Mouse (Mus musculus): Measurements from ENCODE around the gene Csn3.

The Csn3 gene

GRCm38 (mm10) chr5:87925372-87925771, at the start of gene Csn3:
Csn3 (plus strand) TSS chr5:87925579.
- DNase-seq, result no peak

DNA sequence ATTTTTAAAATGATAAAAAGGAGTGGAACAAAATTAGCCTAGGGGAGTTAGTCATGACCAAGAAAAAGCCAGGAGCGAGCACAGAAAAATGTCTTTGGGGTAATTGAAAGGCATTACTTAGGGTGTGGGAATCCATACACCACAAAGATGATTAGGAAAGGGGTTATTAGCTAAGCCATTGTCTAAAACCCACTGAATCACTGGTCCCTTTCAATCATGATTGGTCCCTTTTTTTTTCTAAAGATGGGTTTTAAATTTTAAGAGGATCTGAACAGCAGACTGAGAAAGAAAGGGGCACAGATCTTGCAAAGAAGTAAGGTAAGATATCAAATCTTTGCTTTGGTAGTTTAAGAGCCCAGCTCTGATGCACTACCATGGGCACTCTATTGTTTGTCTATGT, 40.6 kb upstream of the Csn3 start, which contains the start of gene Odam:
Odam (plus strand) TSS at position 301 of the 400 bp plus-strand sequence.
- DNase-seq, result no peak

DNA sequence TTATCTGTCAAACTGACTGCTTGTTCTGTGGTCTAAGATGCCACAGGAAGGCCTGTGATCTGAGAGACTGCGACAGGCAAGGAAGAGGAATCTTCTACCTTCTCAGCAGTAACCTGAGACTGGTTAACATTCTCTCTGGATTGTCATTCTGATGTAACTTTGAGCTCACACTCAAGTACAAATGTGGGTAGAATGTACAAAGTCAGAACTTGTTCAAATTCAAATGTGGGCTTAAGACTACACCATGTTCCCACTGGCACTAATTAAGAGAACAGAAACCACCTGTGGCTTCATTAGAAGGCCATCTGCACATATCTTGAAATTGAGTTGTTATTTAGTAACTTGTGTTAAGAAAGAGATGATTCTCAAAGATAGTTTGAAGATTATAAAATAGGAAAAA, 6.2 kb downstream of the Csn3 start:
- no peak for DNase-seq

DNA sequence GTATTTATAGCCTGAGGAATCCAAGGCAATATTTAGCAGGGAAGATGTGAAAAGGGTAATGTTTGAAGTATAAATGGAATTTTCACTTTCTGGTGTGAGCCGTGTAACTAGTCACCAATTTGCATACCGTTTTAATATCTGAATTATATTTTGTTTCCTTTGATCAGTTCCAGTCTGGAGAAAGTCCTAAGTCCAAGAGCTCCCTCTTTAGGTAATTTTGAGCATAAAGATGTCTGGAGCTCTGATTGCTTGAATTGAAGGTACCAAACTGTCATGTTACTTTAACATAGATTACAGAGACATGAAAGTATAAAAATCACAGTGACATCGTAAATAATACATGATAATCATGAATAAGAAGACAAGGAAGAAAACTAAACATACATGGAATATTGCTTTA, 15.4 kb downstream of the Csn3 start:
- no peak for DNase-seq

DNA sequence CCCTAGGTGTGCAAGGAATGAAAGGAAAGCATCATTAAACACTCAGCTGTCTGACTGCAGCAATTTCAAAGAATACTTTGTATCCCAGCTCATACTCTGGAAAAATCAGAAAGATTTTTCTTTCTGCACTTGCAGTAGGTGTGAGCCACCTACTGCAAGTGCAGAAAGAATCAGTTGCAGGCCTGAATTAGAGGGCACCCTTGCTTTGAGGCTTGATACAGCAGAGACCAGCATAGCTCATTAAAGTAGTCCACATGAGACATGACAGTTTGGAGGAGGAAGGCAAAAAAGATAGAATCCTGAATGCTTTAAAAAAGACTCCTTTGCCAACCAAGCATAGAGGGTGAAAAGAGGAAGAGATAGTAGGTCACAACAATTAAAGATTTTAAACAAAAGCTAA, 17.1 kb downstream of the Csn3 start:
- no peak for DNase-seq

DNA sequence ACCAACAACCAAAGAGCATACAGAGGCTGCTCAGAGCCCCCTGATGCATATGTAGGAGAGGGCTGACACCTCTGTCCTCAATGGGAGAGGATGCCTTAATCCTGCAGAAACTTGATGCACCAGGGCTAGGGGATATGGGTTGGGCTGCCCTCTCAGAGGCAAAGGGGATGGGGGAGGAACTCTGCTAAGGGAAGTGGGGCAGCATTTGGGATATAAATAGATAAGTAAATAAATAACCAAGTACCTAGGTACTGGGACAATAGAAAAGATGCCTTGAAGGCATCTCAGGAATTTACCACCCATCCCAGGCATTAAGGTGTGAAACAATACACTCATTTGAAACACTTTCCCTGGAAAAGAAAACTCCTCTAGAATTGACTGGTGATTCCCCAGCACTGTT, 26.5 kb downstream of the Csn3 start:
- DNase-seq, result no peak

GRCm38 (mm10) chr5:87969201-87969600, 43.8 kb downstream of the Csn3 start, which contains the start of the genes 2310003L06Rik and Gm28434:
2310003L06Rik (plus strand) TSS chr5:87969459.
Gm28434 (plus strand) TSS chr5:87969517.
- DNase-seq, result no peak

GRCm38 (mm10) chr5:87979139-87979538, 53.8 kb downstream of the Csn3 start, which contains the start of gene Cabs1:
Cabs1 (plus strand) TSS chr5:87979439.
- no peak for DNase-seq

All from kidney, postnatal 10 days (tissue).